In the genomic region with DNA sequence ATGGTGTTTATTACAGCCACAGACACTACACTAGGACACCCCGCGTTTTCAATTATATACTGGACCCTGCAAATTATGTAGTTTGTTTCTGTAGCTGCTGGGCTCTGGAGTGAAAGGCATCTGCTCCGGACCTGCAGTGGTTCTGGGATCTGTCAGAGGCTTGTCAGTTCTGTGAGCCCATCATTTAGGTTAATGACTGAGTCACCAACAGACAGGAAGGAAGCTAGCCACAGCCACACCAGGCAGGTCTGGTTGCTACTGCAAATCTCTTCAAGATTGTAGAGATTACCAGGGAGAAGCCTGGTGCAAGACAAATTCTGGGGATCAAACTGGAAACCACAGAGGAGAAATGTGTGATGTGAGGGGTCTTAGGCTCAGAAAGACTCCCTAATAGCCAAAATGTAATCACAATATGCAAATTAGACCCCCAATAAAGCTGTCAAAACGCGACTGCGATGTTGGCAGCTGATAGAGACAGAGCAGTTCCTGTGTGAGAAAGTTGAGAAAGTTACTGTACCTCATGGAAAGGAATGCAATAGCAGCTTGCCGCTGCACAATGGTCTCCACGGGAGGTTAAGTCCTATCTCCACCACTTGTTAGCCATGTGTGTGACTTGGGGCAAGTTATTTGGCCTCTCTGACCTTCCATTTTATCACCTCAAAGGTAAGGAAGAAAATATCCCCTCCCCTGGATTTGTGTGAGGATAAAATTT, we compare ENCODE assay signal across 9 mouse cellular contexts. TPM values are rescaled to one million over a fixed set of nuclear protein-coding genes. Genes with fewer than 3 reads are reported as not detected.
A peak's percentile ranks its signal among the peaks of the same experiment; 100 is the strongest.
DNase-seq lines count a peak whose midpoint lies in the region; ATAC-seq and TF ChIP-seq lines count a peak whose summit lies in the region.
"Had no signal": no experiment of that assay in that cellular context is flagged by ENCODE, and none has a peak within 500 bp of the region (broad histone marks: within the 10 kb centered on the region; RNA-seq: fewer than 3 reads in every experiment).

No protein-coding gene starts in this region.

- no peak for TF ChIP-seq EP300 in lung, postnatal 0 days (IDR thresholded peaks at IDR 0.05)

- no peaks in the 10 kb centered on the region for H3K27me3 ChIP-seq in forebrain, embryonic 11.5 days (ENCODE audit: control insufficient read depth, insufficient read depth, low read length)
- H3K27me3 ChIP-seq in forebrain, postnatal 0 days (ENCODE audit: insufficient read depth, low read length): no peaks in the 10 kb centered on the region
- no peaks in the 10 kb centered on the region for H3K27me3 ChIP-seq in lung, embryonic 14.5 days (ENCODE audit: insufficient read depth, low read length)
- H3K27me3 ChIP-seq in lung, postnatal 0 days (replicated peaks; ENCODE audit: insufficient read depth, low read length): no peaks in the 10 kb centered on the region
- H3K27me3 ChIP-seq in embryonic facial prominence, embryonic 15.5 days: no peaks in the 10 kb centered on the region
- H3K27me3 ChIP-seq in myocyte (ENCODE audit: control insufficient read depth, insufficient read depth, insufficient read length): no peaks in the 10 kb centered on the region

- H3K9me3 ChIP-seq in forebrain, embryonic 11.5 days (ENCODE audit: control insufficient read depth, low read length): no peaks in the 10 kb centered on the region
- H3K9me3 ChIP-seq in forebrain, postnatal 0 days (ENCODE audit: low read length): no peaks in the 10 kb centered on the region
- H3K9me3 ChIP-seq in lung, embryonic 14.5 days (ENCODE audit: low read depth, low read length): no peaks in the 10 kb centered on the region
- no peaks in the 10 kb centered on the region for H3K9me3 ChIP-seq in lung, postnatal 0 days (ENCODE audit: low read length)
- no peaks in the 10 kb centered on the region for H3K9me3 ChIP-seq in embryonic facial prominence, embryonic 15.5 days (replicated peaks)

- WGBS in forebrain, embryonic 11.5 days: 52% methylated on average over 8 of the region's 8 CpGs
- 43% methylated on average over 8 of the region's 8 CpGs for WGBS in forebrain, postnatal 0 days
- WGBS in lung, embryonic 14.5 days: 33% methylated on average over 8 of the region's 8 CpGs
- WGBS in lung, postnatal 0 days: 38% methylated on average over 8 of the region's 8 CpGs
- 24% methylated on average over 8 of the region's 8 CpGs for WGBS in embryonic facial prominence, embryonic 15.5 days

- H3ac ChIP-seq in myocyte (ENCODE audit: control insufficient read depth, insufficient read length): no peak overlapping the region

- no peaks in the 10 kb centered on the region for H3K79me2 ChIP-seq in myocyte (ENCODE audit: control insufficient read depth, insufficient read depth)

- H3K4me1 ChIP-seq in forebrain, embryonic 11.5 days (replicated peaks; ENCODE audit: control insufficient read depth, insufficient read depth, low read length): peaks cover 24% of the 10 kb centered on the region
- H3K4me1 ChIP-seq in forebrain, postnatal 0 days (ENCODE audit: insufficient read depth): no peaks in the 10 kb centered on the region
- peaks cover 38% of the 10 kb centered on the region for H3K4me1 ChIP-seq in lung, embryonic 14.5 days (ENCODE audit: insufficient read depth)
- peaks cover 17% of the 10 kb centered on the region; the same call in 1 of the 2 replicates for H3K4me1 ChIP-seq in lung, postnatal 0 days (ENCODE audit: insufficient read depth, low read depth, low read length)
- H3K4me1 ChIP-seq in embryonic facial prominence, embryonic 15.5 days: peaks cover 48% of the 10 kb centered on the region

- no peak overlapping the region for H3K4me3 ChIP-seq in forebrain, embryonic 11.5 days (ENCODE audit: low read depth, low read length)
- H3K4me3 ChIP-seq in forebrain, postnatal 0 days (ENCODE audit: low read depth, low read length): no peak overlapping the region
- H3K4me3 ChIP-seq in lung, embryonic 14.5 days (ENCODE audit: low read depth, low read length): no peak overlapping the region
- no peak overlapping the region for H3K4me3 ChIP-seq in lung, postnatal 0 days (ENCODE audit: low read depth, low read length)
- no peak overlapping the region for H3K4me3 ChIP-seq in embryonic facial prominence, embryonic 15.5 days (replicated peaks)
- no peak overlapping the region for H3K4me3 ChIP-seq in myocyte

- no peak overlapping the region for H3K4me2 ChIP-seq in forebrain, embryonic 11.5 days (ENCODE audit: low read depth, low read length, severe bottlenecking)
- H3K4me2 ChIP-seq in forebrain, postnatal 0 days (ENCODE audit: low read depth): no peak overlapping the region
- H3K4me2 ChIP-seq in lung, embryonic 14.5 days: no peak overlapping the region
- H3K4me2 ChIP-seq in lung, postnatal 0 days (replicated peaks; ENCODE audit: low read depth, low read length): no peak overlapping the region
- H3K4me2 ChIP-seq in embryonic facial prominence, embryonic 15.5 days (replicated peaks): no peak overlapping the region
- H3K4me2 ChIP-seq in myocyte (ENCODE audit: low read depth): peak overlapping the region; percentile 67

- no peak for DNase-seq in forebrain, embryonic 11.5 days (ENCODE audit: low spot score)
- no peak for DNase-seq in forebrain, postnatal 0 days
- no peak for DNase-seq in lung, embryonic 14.5 days
- DNase-seq in lung, postnatal 0 days (ENCODE audit: low spot score): no peak
- no peak for DNase-seq in right cerebral cortex, adult 18-20 months
- no peak for DNase-seq in layer of hippocampus, adult 9-10 months (ENCODE audit: low spot score)

- no peak for TF ChIP-seq POLR2A in myocyte (IDR thresholded peaks at IDR 0.05; ENCODE audit: insufficient read length, low read depth)

- H3K36me3 ChIP-seq in forebrain, embryonic 11.5 days (ENCODE audit: control insufficient read depth, insufficient read depth, low read length): no peaks in the 10 kb centered on the region
- H3K36me3 ChIP-seq in forebrain, postnatal 0 days (ENCODE audit: insufficient read depth): no peaks in the 10 kb centered on the region
- no peaks in the 10 kb centered on the region for H3K36me3 ChIP-seq in lung, embryonic 14.5 days (ENCODE audit: insufficient read depth)
- no peaks in the 10 kb centered on the region for H3K36me3 ChIP-seq in lung, postnatal 0 days (ENCODE audit: insufficient read depth, low read length)
- no peaks in the 10 kb centered on the region for H3K36me3 ChIP-seq in embryonic facial prominence, embryonic 15.5 days
- no peaks in the 10 kb centered on the region for H3K36me3 ChIP-seq in myocyte (ENCODE audit: control insufficient read depth, insufficient read depth)

- H3K9ac ChIP-seq in forebrain, embryonic 11.5 days (ENCODE audit: low read length): no peak overlapping the region; the same call in 1 of the 2 replicates
- no peak overlapping the region for H3K9ac ChIP-seq in forebrain, postnatal 0 days
- H3K9ac ChIP-seq in lung, embryonic 14.5 days: no peak overlapping the region
- no peak overlapping the region for H3K9ac ChIP-seq in lung, postnatal 0 days (replicated peaks; ENCODE audit: low read depth)
- H3K9ac ChIP-seq in embryonic facial prominence, embryonic 15.5 days: no peak overlapping the region

- no peak for ATAC-seq in forebrain, embryonic 11.5 days (replicated peaks; ENCODE audit: low FRiP score)
- ATAC-seq in forebrain, postnatal 0 days: no peak
- ATAC-seq in lung, embryonic 14.5 days (ENCODE audit: insufficient read depth): no peak
- ATAC-seq in lung, postnatal 0 days: no peak
- ATAC-seq in embryonic facial prominence, embryonic 15.5 days (ENCODE audit: insufficient number of reproducible peaks, low FRiP score, low TSS enrichment, low read depth): no peak

- H3K27ac ChIP-seq in forebrain, embryonic 11.5 days (ENCODE audit: low read depth, low read length): peak overlapping the region; percentile 82
- H3K27ac ChIP-seq in forebrain, postnatal 0 days (ENCODE audit: low read depth, low read length): no peak overlapping the region
- H3K27ac ChIP-seq in lung, embryonic 14.5 days (ENCODE audit: low read depth): peak overlapping the region; percentile 89
- H3K27ac ChIP-seq in lung, postnatal 0 days (ENCODE audit: low read length): no peak overlapping the region
- H3K27ac ChIP-seq in embryonic facial prominence, embryonic 15.5 days (replicated peaks): peak overlapping the region; percentile 76; the same call in 1 of the 2 replicates

- TF ChIP-seq CTCF in forebrain, postnatal 0 days (IDR thresholded peaks at IDR 0.05; ENCODE audit: low read depth): no peak
- TF ChIP-seq CTCF in lung, embryonic 14.5 days (IDR thresholded peaks at IDR 0.05; ENCODE audit: low read depth): no peak
- TF ChIP-seq CTCF in lung, postnatal 0 days (IDR thresholded peaks at IDR 0.05): no peak

RNA-seq across cellular contexts. Expression of a gene that starts 22.1 kb away (rescaled TPM):
- polyA plus RNA-seq in forebrain, embryonic 11.5 days (2014; fragmentation: Nextera tagmentation; extraction: Ambion mirVana): 54.5 and 56.8 TPM in 2 replicates
- 21.6 and 22.3 TPM in 2 replicates for total RNA-seq in forebrain, postnatal 0 days (2014; rRNA removed)
- 59.5 and 66.0 TPM in 2 replicates for polyA plus RNA-seq in forebrain, postnatal 0 days (2015; fragmentation: Nextera tagmentation; extraction: Ambion mirVana)
- 50.1 and 52.9 TPM in 2 replicates for polyA plus RNA-seq in lung, embryonic 14.5 days (2014; fragmentation: Nextera tagmentation; extraction: Ambion mirVana)
- 25.3 and 31.9 TPM in 2 replicates for polyA plus RNA-seq in lung, postnatal 0 days (2015; fragmentation: Nextera tagmentation; extraction: Ambion mirVana)
- polyA plus RNA-seq in embryonic facial prominence, embryonic 15.5 days (2015; fragmentation: Nextera tagmentation; extraction: Ambion mirVana): 39.9 and 42.9 TPM in 2 replicates
- 31.9 TPM for polyA plus RNA-seq in myocyte (2012; fragmentation: generic; extraction: Trizol)

RNA-seq across cellular contexts. Expression of a gene that starts 33.2 kb away (rescaled TPM):
- 1.7 and 3.0 TPM in 2 replicates for polyA plus RNA-seq in forebrain, embryonic 11.5 days (2014; fragmentation: Nextera tagmentation; extraction: Ambion mirVana)
- total RNA-seq in forebrain, postnatal 0 days (2014; rRNA removed): 1.9 TPM in 1 of 2 replicates, not detected in the other
- polyA plus RNA-seq in forebrain, postnatal 0 days (2015; fragmentation: Nextera tagmentation; extraction: Ambion mirVana): 3.0 and 4.9 TPM in 2 replicates
- polyA plus RNA-seq in lung, embryonic 14.5 days (2014; fragmentation: Nextera tagmentation; extraction: Ambion mirVana): 0.34 TPM in 1 of 2 replicates, not detected in the other
- 0.83 and 1.1 TPM in 2 replicates for polyA plus RNA-seq in lung, postnatal 0 days (2015; fragmentation: Nextera tagmentation; extraction: Ambion mirVana)
- 3.6 and 3.8 TPM in 2 replicates for polyA plus RNA-seq in embryonic facial prominence, embryonic 15.5 days (2015; fragmentation: Nextera tagmentation; extraction: Ambion mirVana)
- 0.40 TPM for polyA plus RNA-seq in myocyte (2012; fragmentation: generic; extraction: Trizol)
- total RNA-seq: layer of hippocampus, postnatal 25 days had no signal

RNA-seq across cellular contexts. Expression of a gene that starts 49.1 kb away (rescaled TPM):
- polyA plus RNA-seq in forebrain, embryonic 11.5 days (2014; fragmentation: Nextera tagmentation; extraction: Ambion mirVana): 24.3 and 28.8 TPM in 2 replicates
- total RNA-seq in forebrain, postnatal 0 days (2014; rRNA removed): 142 and 151 TPM in 2 replicates
- polyA plus RNA-seq in forebrain, postnatal 0 days (2015; fragmentation: Nextera tagmentation; extraction: Ambion mirVana): 18.8 and 23.8 TPM in 2 replicates
- 16.5 and 16.6 TPM in 2 replicates for polyA plus RNA-seq in lung, embryonic 14.5 days (2014; fragmentation: Nextera tagmentation; extraction: Ambion mirVana)
- 4.7 and 5.2 TPM in 2 replicates for polyA plus RNA-seq in lung, postnatal 0 days (2015; fragmentation: Nextera tagmentation; extraction: Ambion mirVana)
- polyA plus RNA-seq in embryonic facial prominence, embryonic 15.5 days (2015; fragmentation: Nextera tagmentation; extraction: Ambion mirVana): 10.7 and 11.5 TPM in 2 replicates
- polyA plus RNA-seq in myocyte (2012; fragmentation: generic; extraction: Trizol): 12.8 TPM

RNA-seq across cellular contexts. Expression of a gene that starts 56.8 kb away (rescaled TPM):
- 38.7 and 39.3 TPM in 2 replicates for polyA plus RNA-seq in forebrain, embryonic 11.5 days (2014; fragmentation: Nextera tagmentation; extraction: Ambion mirVana)
- total RNA-seq in forebrain, postnatal 0 days (2014; rRNA removed): 24.1 and 38.5 TPM in 2 replicates
- polyA plus RNA-seq in forebrain, postnatal 0 days (2015; fragmentation: Nextera tagmentation; extraction: Ambion mirVana): 37.5 and 46.4 TPM in 2 replicates
- polyA plus RNA-seq in lung, embryonic 14.5 days (2014; fragmentation: Nextera tagmentation; extraction: Ambion mirVana): 70.3 and 82.4 TPM in 2 replicates
- 68.5 and 70.3 TPM in 2 replicates for polyA plus RNA-seq in lung, postnatal 0 days (2015; fragmentation: Nextera tagmentation; extraction: Ambion mirVana)
- 114 and 120 TPM in 2 replicates for polyA plus RNA-seq in embryonic facial prominence, embryonic 15.5 days (2015; fragmentation: Nextera tagmentation; extraction: Ambion mirVana)
- polyA plus RNA-seq in myocyte (2012; fragmentation: generic; extraction: Trizol): 0.34 TPM

Comparison
In these comparisons a context has a peak if more than half of its experiments do, and no peak if none do; other contexts are left out.
1. H3K27ac ChIP-seq: peak in forebrain, embryonic 11.5 days (single experiment), lung, embryonic 14.5 days (single experiment) and embryonic facial prominence, embryonic 15.5 days (single experiment); none in forebrain, postnatal 0 days (single experiment) and lung, postnatal 0 days (single experiment).